Mouse (Mus musculus): ENCODE data around the gene Ssrp1. TPM values are rescaled to one million over a fixed set of nuclear protein-coding genes. Genes with fewer than 3 reads are reported as not detected.
A peak's percentile ranks its signal among the peaks of the same experiment; 100 is the strongest.

Gene Ssrp1
- polyA plus RNA-seq (2015; fragmentation: Nextera tagmentation; extraction: Ambion mirVana): 212 and 244 TPM in 2 replicates

DNA sequence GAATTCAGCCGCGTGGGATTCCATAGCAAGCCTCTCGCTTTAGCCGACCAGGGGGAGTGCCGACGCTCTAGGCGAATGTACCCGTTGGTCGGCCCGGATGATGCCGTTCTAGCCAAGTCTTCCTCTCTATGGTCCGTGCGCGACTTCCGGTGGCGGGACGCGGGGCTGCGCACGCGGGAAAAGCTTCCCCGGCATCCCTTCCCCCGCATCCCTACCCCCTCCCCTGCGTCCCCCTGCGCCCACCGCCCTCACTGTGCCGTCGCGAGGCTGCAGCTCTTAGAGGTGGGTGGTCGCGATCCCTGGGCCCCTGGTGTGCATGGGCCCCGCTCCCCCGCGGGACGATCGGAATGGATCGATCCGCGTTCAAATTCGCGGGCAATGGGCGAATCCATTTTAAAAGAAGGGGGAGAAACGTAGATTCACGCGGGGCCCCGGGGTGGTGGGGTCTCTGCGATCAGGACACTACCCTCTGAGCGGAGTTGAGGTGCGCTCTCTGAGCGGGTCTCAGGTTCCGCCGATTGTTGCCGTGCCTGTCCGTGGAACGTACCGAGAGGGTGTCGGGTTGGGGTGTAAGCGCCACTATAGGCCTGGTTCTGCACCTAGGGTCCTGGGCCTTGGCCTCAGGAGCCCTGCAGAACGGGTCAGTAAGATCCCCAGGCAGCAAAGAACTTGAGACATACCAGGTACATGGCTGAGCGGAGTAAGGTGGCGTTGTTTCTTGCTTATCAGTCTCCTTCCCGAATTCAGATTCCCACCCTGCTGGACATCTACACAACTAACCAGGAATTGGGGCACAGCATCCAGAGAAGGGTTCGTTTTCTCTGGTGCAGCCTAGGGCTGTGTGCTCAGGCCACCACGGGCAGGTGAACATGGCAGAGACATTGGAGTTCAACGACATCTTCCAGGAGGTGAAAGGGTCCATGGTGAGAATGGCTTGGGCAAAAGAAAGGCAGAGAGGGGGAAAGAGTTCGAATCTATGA is at the start of gene Ssrp1, which contains the start of gene P2rx3:
Ssrp1 (plus strand) TSS at position 188 of the 980 bp plus-strand sequence.
P2rx3 (minus strand) TSS at position 416 of the 980 bp plus-strand sequence.
- 1% methylated on average over 66 of the region's 66 CpGs for WGBS
- H3K9me3 ChIP-seq (ENCODE audit: control insufficient read depth, low read length): no peaks in the 10 kb centered on the region
- peaks cover 7% of the 10 kb centered on the region for H3K4me1 ChIP-seq (ENCODE audit: control insufficient read depth, insufficient read depth, low read length)
- H3K27ac ChIP-seq (ENCODE audit: low read length): peak within 1 kb of the TSS; percentile 81
- peak within 1 kb of the TSS; percentile 81 for H3K4me3 ChIP-seq (ENCODE audit: low read length)
- peak within 1 kb of the TSS; percentile 95 for H3K9ac ChIP-seq (ENCODE audit: low read depth, low read length)
- H3K36me3 ChIP-seq (ENCODE audit: control insufficient read depth, insufficient read depth, low read length): peaks cover 26% of the 10 kb centered on the region
- H3K4me2 ChIP-seq (ENCODE audit: low read depth, low read length): peak within 1 kb of the TSS; percentile 68
- ATAC-seq: peak; percentile 96
- H3K27me3 ChIP-seq (replicated peaks; ENCODE audit: control insufficient read depth, insufficient read depth, low read length): no peaks in the 10 kb centered on the region

DNA sequence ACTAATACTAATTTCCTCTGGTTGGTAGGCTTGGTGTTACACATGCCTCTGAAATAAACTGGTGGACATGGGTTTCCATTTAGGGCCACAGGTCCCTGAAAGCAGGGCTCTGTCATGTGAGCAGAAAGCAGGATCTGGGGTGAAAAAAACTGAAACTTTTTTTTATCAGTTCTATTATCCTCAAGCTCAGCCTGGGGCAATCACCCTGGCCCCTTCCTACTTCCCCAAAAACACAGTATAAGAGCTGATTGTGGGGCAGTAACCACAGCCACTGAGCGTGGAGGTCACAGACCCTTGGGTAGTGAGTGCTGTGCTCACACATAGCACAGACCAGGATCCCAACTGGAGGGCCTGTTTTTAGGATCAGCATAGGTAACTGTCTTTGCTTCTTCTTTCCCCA is 49.1 kb upstream of the Ssrp1 start, which contains the start of gene Prg3:
Prg3 (plus strand) TSS at position 286 of the 400 bp plus-strand sequence.
- 75% methylated on average over 1 of the region's 1 CpGs for WGBS
- Histone ChIP-seq H3K36me3 (ENCODE audit: control insufficient read depth, insufficient read depth, low read length) (no peaks in the 10 kb centered on the region), H3K9ac (ENCODE audit: low read depth, low read length) (no peak within 1 kb of the TSS), H3K4me3 (ENCODE audit: low read length) (no peak within 1 kb of the TSS), H3K4me2 (ENCODE audit: low read depth, low read length) (no peak within 1 kb of the TSS), H3K27ac (ENCODE audit: low read length) (no peak within 1 kb of the TSS), H3K4me1 (ENCODE audit: control insufficient read depth, insufficient read depth, low read length) (no peaks in the 10 kb centered on the region), H3K9me3 (ENCODE audit: control insufficient read depth, low read length) (no peaks in the 10 kb centered on the region), H3K27me3 (replicated peaks; ENCODE audit: control insufficient read depth, insufficient read depth, low read length) (no peaks in the 10 kb centered on the region)
- no peak for ATAC-seq

DNA sequence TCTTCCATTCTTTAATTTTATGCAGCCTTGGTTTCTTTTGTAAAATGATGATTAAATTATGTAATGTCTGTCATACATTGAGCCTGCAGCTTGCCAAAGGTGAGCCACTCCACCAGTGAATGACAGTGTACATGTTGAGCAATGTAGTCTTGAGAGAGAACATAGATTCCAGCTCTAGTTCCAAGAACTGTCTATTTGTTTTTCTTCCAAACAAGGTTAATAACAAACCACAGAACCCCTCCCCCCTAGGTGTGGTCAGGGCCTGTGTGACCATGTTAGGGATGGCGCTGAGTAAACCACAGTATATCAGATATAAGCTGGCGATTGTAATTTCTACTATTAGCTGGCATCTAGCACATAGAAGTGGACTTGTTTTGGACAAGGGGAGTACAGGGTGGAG is 40.7 kb upstream of the Ssrp1 start:
- H3K4me2 ChIP-seq (ENCODE audit: low read depth, low read length): no peak overlapping the region
- no peak overlapping the region for H3K4me3 ChIP-seq (ENCODE audit: low read length)
- no peak overlapping the region for H3K27ac ChIP-seq (ENCODE audit: low read length)
- ATAC-seq: no peak
- H3K27me3 ChIP-seq (replicated peaks; ENCODE audit: control insufficient read depth, insufficient read depth, low read length): no peaks in the 10 kb centered on the region
- no peaks in the 10 kb centered on the region for H3K4me1 ChIP-seq (ENCODE audit: control insufficient read depth, insufficient read depth, low read length)
- no peaks in the 10 kb centered on the region for H3K36me3 ChIP-seq (ENCODE audit: control insufficient read depth, insufficient read depth, low read length)
- WGBS: 81% methylated on average over 2 of the region's 2 CpGs
- H3K9ac ChIP-seq (ENCODE audit: low read depth, low read length): no peak overlapping the region
- no peaks in the 10 kb centered on the region for H3K9me3 ChIP-seq (ENCODE audit: control insufficient read depth, low read length)

DNA sequence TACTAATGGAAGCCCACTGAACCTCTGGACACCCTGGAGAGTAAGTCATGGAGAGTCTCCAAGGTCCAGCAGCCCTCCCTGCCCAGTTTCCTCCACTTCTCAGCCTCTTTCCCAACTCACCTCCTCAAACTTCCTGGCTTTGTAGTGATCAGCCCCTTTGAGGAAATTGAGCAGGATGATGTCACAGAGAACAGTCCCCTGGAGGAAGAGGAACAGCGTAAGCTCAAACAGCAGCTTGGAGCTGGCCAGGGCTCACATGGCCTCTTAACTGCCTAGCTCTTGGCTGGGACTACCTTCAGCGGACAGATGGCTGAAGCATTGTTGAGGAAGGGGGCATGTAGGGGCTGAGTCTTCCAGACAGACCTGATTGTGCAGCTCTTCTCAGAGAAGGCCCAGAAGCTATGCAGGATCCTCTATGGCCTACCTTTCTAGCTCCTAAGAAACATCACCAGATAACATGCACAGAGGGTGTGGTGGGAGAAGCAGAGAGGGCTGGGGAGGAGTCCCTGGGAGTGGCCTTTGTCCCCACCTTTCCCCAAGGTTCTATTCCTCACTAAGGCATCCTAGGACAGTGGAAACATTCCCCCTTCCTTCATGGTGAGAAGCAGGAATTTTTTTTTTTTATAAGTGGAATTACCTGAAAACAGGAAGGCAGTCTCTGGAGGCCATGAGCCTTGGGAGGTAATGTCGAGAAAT is 37.4 kb upstream of the Ssrp1 start:
- Histone ChIP-seq H3K4me3 (ENCODE audit: low read length) (no peak overlapping the region), H3K9ac (ENCODE audit: low read depth, low read length) (no peak overlapping the region), H3K36me3 (ENCODE audit: control insufficient read depth, insufficient read depth, low read length) (no peaks in the 10 kb centered on the region), H3K4me2 (ENCODE audit: low read depth, low read length) (no peak overlapping the region), H3K4me1 (ENCODE audit: control insufficient read depth, insufficient read depth, low read length) (no peaks in the 10 kb centered on the region), H3K27me3 (replicated peaks; ENCODE audit: control insufficient read depth, insufficient read depth, low read length) (no peaks in the 10 kb centered on the region), H3K9me3 (ENCODE audit: control insufficient read depth, low read length) (no peaks in the 10 kb centered on the region), H3K27ac (ENCODE audit: low read length) (no peak overlapping the region)
- WGBS: 79% methylated on average over 3 of the region's 3 CpGs
- ATAC-seq: peak; percentile 53; the same call in 1 of the 2 replicates

DNA sequence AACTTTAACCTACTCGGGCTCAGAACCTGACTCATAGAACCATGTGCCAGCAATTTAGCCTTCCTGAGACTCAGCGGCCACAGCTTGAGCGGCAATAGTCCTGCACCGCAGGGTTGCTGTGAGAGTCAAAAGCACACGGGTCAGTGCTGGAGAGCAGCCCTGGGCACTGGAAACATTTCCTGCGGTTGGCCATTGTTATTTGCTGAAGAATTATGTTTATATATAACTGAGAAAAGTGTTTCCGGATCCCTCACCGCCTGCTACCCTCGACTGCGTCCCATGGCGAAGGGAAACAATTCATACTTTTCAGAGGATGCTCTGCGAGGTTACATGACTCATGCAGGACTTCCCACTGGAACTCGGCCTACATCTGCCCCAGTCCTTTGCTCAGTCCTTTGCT is 35.5 kb upstream of the Ssrp1 start:
- H3K4me2 ChIP-seq (ENCODE audit: low read depth, low read length): no peak overlapping the region
- peak overlapping the region; percentile 31; the same call in 1 of the 2 replicates for H3K27ac ChIP-seq (ENCODE audit: low read length)
- H3K9ac ChIP-seq (ENCODE audit: low read depth, low read length): no peak overlapping the region
- H3K36me3 ChIP-seq (ENCODE audit: control insufficient read depth, insufficient read depth, low read length): no peaks in the 10 kb centered on the region
- no peaks in the 10 kb centered on the region for H3K27me3 ChIP-seq (replicated peaks; ENCODE audit: control insufficient read depth, insufficient read depth, low read length)
- no peak for ATAC-seq
- H3K4me3 ChIP-seq (ENCODE audit: low read length): no peak overlapping the region
- no peaks in the 10 kb centered on the region for H3K9me3 ChIP-seq (ENCODE audit: control insufficient read depth, low read length)
- no peaks in the 10 kb centered on the region for H3K4me1 ChIP-seq (ENCODE audit: control insufficient read depth, insufficient read depth, low read length)
- WGBS: 58% methylated on average over 13 of the region's 13 CpGs

DNA sequence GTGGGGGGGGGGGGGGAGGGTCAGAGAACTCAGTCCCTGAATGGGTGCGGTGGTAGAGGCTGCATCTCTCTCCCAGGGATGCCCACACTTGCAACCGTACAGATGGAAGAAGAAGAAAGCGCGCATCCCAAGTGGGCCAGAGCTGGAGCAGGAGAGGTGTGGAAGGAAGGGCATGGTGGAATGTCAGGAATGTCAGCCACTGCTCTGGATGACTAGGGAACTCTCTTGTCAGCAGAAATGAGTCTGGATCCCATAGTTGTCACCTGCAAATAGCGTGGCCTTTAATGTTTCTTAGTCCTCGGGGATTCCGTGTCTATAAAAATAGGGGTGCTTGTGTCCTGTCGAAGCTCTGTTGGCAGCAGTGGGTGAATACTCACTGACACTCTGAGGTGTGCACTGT is 34.5 kb upstream of the Ssrp1 start:
- Histone ChIP-seq H3K27ac (ENCODE audit: low read length) (no peak overlapping the region), H3K9me3 (ENCODE audit: control insufficient read depth, low read length) (no peaks in the 10 kb centered on the region), H3K4me2 (ENCODE audit: low read depth, low read length) (no peak overlapping the region), H3K36me3 (ENCODE audit: control insufficient read depth, insufficient read depth, low read length) (no peaks in the 10 kb centered on the region), H3K9ac (ENCODE audit: low read depth, low read length) (no peak overlapping the region), H3K27me3 (replicated peaks; ENCODE audit: control insufficient read depth, insufficient read depth, low read length) (no peaks in the 10 kb centered on the region), H3K4me1 (ENCODE audit: control insufficient read depth, insufficient read depth, low read length) (no peaks in the 10 kb centered on the region), H3K4me3 (ENCODE audit: low read length) (no peak overlapping the region)
- WGBS: 68% methylated on average over 8 of the region's 8 CpGs
- no peak for ATAC-seq

DNA sequence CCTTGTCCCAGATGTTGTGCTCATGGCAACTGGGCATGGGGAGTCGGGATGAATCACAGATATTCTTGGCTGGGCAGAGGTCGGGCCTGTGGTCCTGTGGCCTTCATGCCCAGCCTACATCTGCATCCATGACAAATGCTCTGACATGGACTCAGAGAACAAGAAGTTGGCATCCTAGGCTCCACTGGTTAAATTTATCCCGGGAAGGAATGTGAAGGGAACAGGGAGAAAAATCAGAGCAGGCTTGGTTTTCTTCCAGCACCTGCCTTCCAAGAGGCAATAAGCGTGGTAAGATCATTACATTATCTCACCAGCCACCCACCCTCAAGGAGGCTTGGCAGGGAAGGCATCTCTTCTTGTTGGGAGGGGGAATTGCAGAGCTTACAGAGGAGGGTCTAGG is 32.7 kb upstream of the Ssrp1 start:
- no peak overlapping the region for H3K4me2 ChIP-seq (ENCODE audit: low read depth, low read length)
- H3K36me3 ChIP-seq (ENCODE audit: control insufficient read depth, insufficient read depth, low read length): no peaks in the 10 kb centered on the region
- no peak overlapping the region for H3K27ac ChIP-seq (ENCODE audit: low read length)
- peaks cover under 1% of the 10 kb centered on the region; the same call in 1 of the 2 replicates for H3K4me1 ChIP-seq (ENCODE audit: control insufficient read depth, insufficient read depth, low read length)
- H3K27me3 ChIP-seq (replicated peaks; ENCODE audit: control insufficient read depth, insufficient read depth, low read length): no peaks in the 10 kb centered on the region
- H3K4me3 ChIP-seq (ENCODE audit: low read length): no peak overlapping the region
- 86% methylated on average over 4 of the region's 4 CpGs for WGBS
- no peak for ATAC-seq
- H3K9me3 ChIP-seq (ENCODE audit: control insufficient read depth, low read length): no peaks in the 10 kb centered on the region
- H3K9ac ChIP-seq (ENCODE audit: low read depth, low read length): no peak overlapping the region

DNA sequence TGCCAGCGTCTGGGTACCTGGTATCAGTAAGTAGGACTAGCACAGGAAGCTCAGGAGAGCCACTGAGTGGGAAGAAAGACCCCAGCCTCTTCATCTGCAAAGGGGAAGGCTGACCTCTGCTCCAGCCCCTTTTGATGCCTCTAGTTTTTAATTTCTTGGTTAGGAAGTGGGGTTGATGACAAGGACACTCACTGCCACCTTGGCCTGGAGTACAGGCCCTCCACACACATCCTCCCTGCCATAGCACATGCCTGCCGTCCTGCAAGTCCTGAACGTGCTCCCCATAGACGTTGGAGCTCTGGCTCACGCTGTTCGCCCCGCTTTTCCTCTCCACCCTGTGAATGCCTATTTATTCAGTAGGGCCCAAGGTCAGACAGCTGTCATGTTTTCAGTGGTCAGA is 30.4 kb upstream of the Ssrp1 start:
- no peaks in the 10 kb centered on the region for H3K36me3 ChIP-seq (ENCODE audit: control insufficient read depth, insufficient read depth, low read length)
- no peak overlapping the region for H3K27ac ChIP-seq (ENCODE audit: low read length)
- no peak overlapping the region for H3K9ac ChIP-seq (ENCODE audit: low read depth, low read length)
- no peak overlapping the region for H3K4me3 ChIP-seq (ENCODE audit: low read length)
- no peak overlapping the region for H3K4me2 ChIP-seq (ENCODE audit: low read depth, low read length)
- no peaks in the 10 kb centered on the region for H3K27me3 ChIP-seq (replicated peaks; ENCODE audit: control insufficient read depth, insufficient read depth, low read length)
- peaks cover 18% of the 10 kb centered on the region for H3K4me1 ChIP-seq (ENCODE audit: control insufficient read depth, insufficient read depth, low read length)
- 82% methylated on average over 7 of the region's 7 CpGs for WGBS
- ATAC-seq: no peak
- no peaks in the 10 kb centered on the region for H3K9me3 ChIP-seq (ENCODE audit: control insufficient read depth, low read length)

DNA sequence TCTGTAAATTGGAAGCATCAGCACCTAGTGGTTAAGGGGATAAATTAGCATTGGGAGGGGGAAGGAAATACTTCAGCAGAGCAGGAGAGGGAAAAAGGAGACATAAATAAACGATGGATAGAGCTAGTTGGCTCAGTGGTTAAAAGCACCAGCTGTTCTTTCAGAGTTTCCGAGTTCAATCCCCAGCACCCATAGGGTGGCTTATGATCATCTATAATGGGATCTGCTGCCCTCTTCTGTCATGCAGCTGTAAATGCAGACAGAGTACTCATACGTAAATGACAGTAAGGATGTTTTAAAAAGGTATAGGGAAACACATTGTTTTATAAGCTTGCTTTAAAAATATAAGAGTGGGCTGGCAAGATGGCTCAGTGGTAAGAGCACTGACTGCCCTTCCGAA is 29.3 kb upstream of the Ssrp1 start:
- Histone ChIP-seq H3K9me3 (ENCODE audit: control insufficient read depth, low read length) (no peaks in the 10 kb centered on the region), H3K9ac (ENCODE audit: low read depth, low read length) (no peak overlapping the region), H3K4me3 (ENCODE audit: low read length) (no peak overlapping the region), H3K27me3 (replicated peaks; ENCODE audit: control insufficient read depth, insufficient read depth, low read length) (no peaks in the 10 kb centered on the region), H3K36me3 (ENCODE audit: control insufficient read depth, insufficient read depth, low read length) (no peaks in the 10 kb centered on the region), H3K27ac (ENCODE audit: low read length) (no peak overlapping the region), H3K4me1 (ENCODE audit: control insufficient read depth, insufficient read depth, low read length) (peaks cover 27% of the 10 kb centered on the region), H3K4me2 (ENCODE audit: low read depth, low read length) (no peak overlapping the region)
- ATAC-seq: no peak
- 31% methylated on average over 4 of the region's 4 CpGs for WGBS
